ENCODE assay signal across 23 mouse cellular contexts in the genomic region with DNA sequence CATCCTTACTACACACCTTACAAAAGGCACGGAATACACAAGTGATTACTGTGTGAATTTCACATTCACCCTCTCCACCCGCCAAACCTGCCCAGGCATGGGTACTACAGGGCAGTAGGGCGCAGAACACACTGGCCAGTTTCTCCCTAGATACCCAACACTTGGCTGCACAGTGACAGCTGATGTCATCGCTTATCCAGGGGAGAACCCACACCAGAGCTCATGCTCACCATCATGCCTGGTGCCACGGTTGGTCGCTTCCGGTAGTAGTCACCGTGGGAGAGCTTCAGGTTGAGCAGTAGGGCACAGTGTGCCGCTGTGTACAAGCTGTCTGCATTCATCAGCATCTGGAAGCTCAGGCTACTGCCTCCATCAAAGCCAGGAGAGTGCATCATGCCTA.
DNase-seq lines count a peak whose midpoint lies in the region; ATAC-seq and TF ChIP-seq lines count a peak whose summit lies in the region.
"Had no signal": no experiment of that assay in that cellular context is flagged by ENCODE, and none has a peak within 500 bp of the region (broad histone marks: within the 10 kb centered on the region; RNA-seq: fewer than 3 reads in every experiment).

No protein-coding gene starts in this region.

- no peak overlapping the region for H3K9ac ChIP-seq in hindbrain, postnatal 0 days (replicated peaks; ENCODE audit: low read length)
- no peak overlapping the region for H3K9ac ChIP-seq in hindbrain, embryonic 11.5 days (ENCODE audit: low read depth, low read length)
- H3K9ac ChIP-seq: heart, embryonic 15.5 days; limb, embryonic 15.5 days; liver, embryonic 14.5 days; lung, embryonic 14.5 days; midbrain, embryonic 15.5 days had no signal

- no peaks in the 10 kb centered on the region for H3K9me3 ChIP-seq in hindbrain, postnatal 0 days (ENCODE audit: low read length)
- H3K9me3 ChIP-seq in hindbrain, embryonic 11.5 days (ENCODE audit: control insufficient read depth, low read length): no peaks in the 10 kb centered on the region
- H3K9me3 ChIP-seq: embryonic facial prominence, embryonic 10.5 days; heart, embryonic 15.5 days; limb, embryonic 15.5 days; midbrain, embryonic 15.5 days had no signal

- H3K4me1 ChIP-seq in hindbrain, postnatal 0 days (ENCODE audit: insufficient read depth, low read length): no peaks in the 10 kb centered on the region
- H3K4me1 ChIP-seq in hindbrain, embryonic 11.5 days (replicated peaks; ENCODE audit: control insufficient read depth, insufficient read depth, low read length): no peaks in the 10 kb centered on the region
- H3K4me1 ChIP-seq: embryonic facial prominence, embryonic 10.5 days; heart, embryonic 15.5 days; limb, embryonic 15.5 days; midbrain, embryonic 15.5 days had no signal

- peak; percentile 55 for ATAC-seq in hindbrain, postnatal 0 days
- no peak for ATAC-seq in hindbrain, embryonic 11.5 days (ENCODE audit: low FRiP score)
- ATAC-seq: CD4-positive, CD25-positive, alpha-beta regulatory T cell, adult 4 months; forebrain, embryonic 16.5 days; midbrain, embryonic 15.5 days had no signal

- intact Hi-C loops in left cerebral cortex, postnatal 4 days (cut with DNase I): no loop called here
- intact Hi-C loops in left cerebral cortex, postnatal 25 days (cut with DNase I): no loop called here
- intact Hi-C loops in gastrocnemius, postnatal 36 days (cut with DNase I): no loop called here

- peak; percentile 18 to 30 for DNase-seq in cerebellum, postnatal 10 days
- DNase-seq in cerebellum, postnatal 4 days (ENCODE audit: low spot score in 2 of 2): no peak
- DNase-seq in hindbrain, postnatal 0 days (ENCODE audit: low spot score): no peak
- DNase-seq in hindbrain, embryonic 11.5 days (ENCODE audit: low spot score): no peak
- DNase-seq in left cerebral cortex, postnatal 4 days: peak; percentile 14
- no peak for DNase-seq in left cerebral cortex, postnatal 25 days (ENCODE audit: low spot score in 2 of 2)
- peak; percentile 10 to 36 for DNase-seq in kidney, postnatal 36 days
- no peak for DNase-seq in gastrocnemius, postnatal 36 days
- DNase-seq: adrenal gland, postnatal 36 days; gastrocnemius, postnatal 14 days; heart, postnatal 36 days; layer of hippocampus, adult 9-11 months; lung, embryonic 14.5 days; thymus, adult 18-20 months; thymus, postnatal 36 days had no signal

- H3K36me3 ChIP-seq in hindbrain, postnatal 0 days (ENCODE audit: insufficient read depth, low read length): peaks cover under 1% of the 10 kb centered on the region; the same call in 1 of the 2 replicates
- H3K36me3 ChIP-seq in hindbrain, embryonic 11.5 days (ENCODE audit: control insufficient read depth, insufficient read depth, low read length): no peaks in the 10 kb centered on the region
- H3K36me3 ChIP-seq: embryonic facial prominence, embryonic 10.5 days; heart, embryonic 15.5 days; limb, embryonic 15.5 days; midbrain, embryonic 15.5 days had no signal

- H3K27ac ChIP-seq in hindbrain, postnatal 0 days: no peak overlapping the region
- H3K27ac ChIP-seq in hindbrain, embryonic 11.5 days (ENCODE audit: low read depth, low read length): no peak overlapping the region
- H3K27ac ChIP-seq: embryonic facial prominence, embryonic 10.5 days; heart, embryonic 15.5 days; limb, embryonic 15.5 days; liver, embryonic 14.5 days; midbrain, embryonic 15.5 days had no signal

- TF ChIP-seq CTCF in hindbrain, postnatal 0 days (IDR thresholded peaks at IDR 0.05; ENCODE audit: low read depth): no peak

- no peak overlapping the region for H3K4me2 ChIP-seq in hindbrain, postnatal 0 days (ENCODE audit: low read depth, low read length)
- no peak overlapping the region for H3K4me2 ChIP-seq in hindbrain, embryonic 11.5 days (replicated peaks; ENCODE audit: low read depth, low read length)
- H3K4me2 ChIP-seq: heart, embryonic 15.5 days; limb, embryonic 15.5 days; lung, embryonic 14.5 days; midbrain, embryonic 15.5 days had no signal

- WGBS in hindbrain, postnatal 0 days: 87% methylated on average over 9 of the region's 9 CpGs
- 87% methylated on average over 9 of the region's 9 CpGs for WGBS in hindbrain, embryonic 11.5 days

- no peak overlapping the region for H3K4me3 ChIP-seq in hindbrain, postnatal 0 days (ENCODE audit: low read length)
- H3K4me3 ChIP-seq in hindbrain, embryonic 11.5 days (ENCODE audit: low read depth, low read length): no peak overlapping the region
- H3K4me3 ChIP-seq: embryonic facial prominence, embryonic 10.5 days; heart, embryonic 15.5 days; limb, embryonic 15.5 days; midbrain, embryonic 15.5 days; myocyte had no signal

- no peaks in the 10 kb centered on the region for H3K27me3 ChIP-seq in hindbrain, postnatal 0 days (ENCODE audit: insufficient read depth, low read length)
- no peaks in the 10 kb centered on the region for H3K27me3 ChIP-seq in hindbrain, embryonic 11.5 days (ENCODE audit: control insufficient read depth, insufficient read depth, low read length)
- H3K27me3 ChIP-seq: heart, embryonic 15.5 days; limb, embryonic 15.5 days; midbrain, embryonic 15.5 days had no signal

Comparison
In these comparisons a context has a peak if more than half of its experiments do, and no peak if none do; other contexts are left out.
1. DNase-seq: peak in cerebellum, postnatal 10 days (2 of 2), left cerebral cortex, postnatal 4 days (single experiment) and kidney, postnatal 36 days (2 of 2); none in cerebellum, postnatal 4 days (0 of 2), hindbrain, postnatal 0 days (single experiment), hindbrain, embryonic 11.5 days (single experiment), left cerebral cortex, postnatal 25 days (0 of 2) and gastrocnemius, postnatal 36 days (0 of 2).